Mouse (Mus musculus) testis, adult 10 weeks (tissue): ENCODE results near the gene Plekhh2. TPM values are rescaled to one million over a fixed set of nuclear protein-coding genes. Genes with fewer than 3 reads are reported as not detected.

Source experiments
- polyA plus RNA-seq: library from polyadenylated mRNA; stranded (reverse); fragments of 350-450 nt; fragmentation: Illumina TruSeq; extraction: RNeasy Lipid Tissue Mini Kit (QIAGEN cat#74804); gene quantifications from one replicate; pipeline ENCODE4 v1.2.3, GENCODE M21; 2014; ENCODE audit warnings: low read depth, low replicate concordance

Gene Plekhh2
- 43.2 TPM for polyA plus RNA-seq

GRCm38 (mm10) chr17:84511682-84512515 is at the start of gene Plekhh2:
Gene Plekhh2 (plus strand): TSS chr17:84511895.

GRCm38 (mm10) chr17:84465753-84466608 is 45.7 kb upstream of the Plekhh2 start, which contains the start of gene Thada:
Gene Thada (minus strand): TSS chr17:84466205.

GRCm38 (mm10) chr17:84626276-84626856 is 114.7 kb downstream of the Plekhh2 start, which contains the start of gene Dync2li1:
Gene Dync2li1 (plus strand): TSS chr17:84626496.

Other genes starting within 250 kb of the Plekhh2 start
- gene Thada, start 45.7 kb upstream of the Plekhh2 start, polyA plus RNA-seq = 13.6 TPM
- gene Dync2li1, start 114.6 kb downstream of the Plekhh2 start, polyA plus RNA-seq = 53.4 TPM
- 0.46 TPM for gene Abcg8, start 164.4 kb downstream of the Plekhh2 start, polyA plus RNA-seq
- gene Abcg5, start 171.1 kb downstream of the Plekhh2 start, polyA plus RNA-seq = 0.17 TPM